Mouse (Mus musculus): ENCODE measurements around the gene Zfp108. TPM values are rescaled to one million over a fixed set of nuclear protein-coding genes. Genes with fewer than 3 reads are reported as not detected.

Zfp108 gene
- polyA plus RNA-seq (2012; ENCODE audit: insufficient read depth, insufficient read length, missing spikeins) = 1.9 TPM in 2 replicates

DNA sequence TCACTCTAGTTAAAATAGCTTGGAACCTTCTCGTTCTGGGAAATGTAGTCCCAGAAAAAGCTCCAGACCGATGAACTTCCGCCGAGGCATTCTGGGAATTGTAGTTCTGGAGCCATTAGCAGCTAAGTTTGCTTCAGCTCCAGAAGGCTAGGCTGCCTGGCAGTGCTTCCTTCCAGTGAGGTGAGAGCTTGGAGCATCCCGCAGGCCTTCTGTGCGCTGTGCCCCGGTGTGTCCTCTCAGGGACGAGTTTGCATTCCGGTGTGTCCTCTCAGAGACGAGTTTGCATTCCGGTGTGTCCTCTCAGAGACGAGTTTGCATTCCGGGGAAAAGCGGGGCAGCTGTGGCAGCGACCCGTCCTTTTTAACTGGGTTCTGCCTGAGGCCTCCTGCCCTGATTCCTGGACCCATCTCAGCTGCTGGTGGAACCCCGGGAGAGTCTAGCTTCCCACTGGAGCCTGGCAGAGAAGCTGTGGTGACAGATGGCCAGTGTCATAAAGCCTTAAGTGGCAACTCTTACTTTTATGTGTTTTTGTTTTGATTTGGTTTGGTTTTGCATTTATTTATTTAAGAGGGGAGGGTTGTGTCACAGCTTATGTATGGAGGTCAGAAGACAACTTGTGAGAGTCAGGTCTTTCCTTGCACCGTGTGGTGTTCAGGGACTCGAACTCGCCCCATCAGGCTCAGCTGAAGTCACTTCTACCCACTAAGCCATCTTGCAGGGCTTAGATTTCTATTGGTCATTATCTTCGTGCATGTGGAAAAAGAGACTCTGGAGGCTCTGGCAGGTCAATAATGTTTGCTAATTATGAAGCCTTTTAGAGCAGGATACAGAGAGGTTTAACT is at the start of gene Zfp108:
TSS of gene Zfp108 (plus strand) at position 162 of the 842 bp plus-strand sequence.
- Histone ChIP-seq H3K4me1 (ENCODE audit: control insufficient read depth, insufficient read depth, low read length) (peaks cover 9% of the 10 kb centered on the region), H3K4me3 (ENCODE audit: insufficient read depth, low read length) (peak within 1 kb of the TSS; percentile 64), H3K27ac (ENCODE audit: insufficient read depth, low read depth, low read length) (no peak within 1 kb of the TSS)
- TF ChIP-seq CTCF (IDR thresholded peaks at IDR 0.05; ENCODE audit: low read depth, low read length) (no peak), POLR2A (IDR thresholded peaks at IDR 0.05; ENCODE audit: borderline replicate concordance, low read depth, low read length) (no peak)

- peak overlapping the region; percentile 96 for H3K4me3 ChIP-seq (ENCODE audit: insufficient read depth, low read length)
- TF ChIP-seq CTCF (IDR thresholded peaks at IDR 0.05; ENCODE audit: low read depth, low read length) (no peak), POLR2A (IDR thresholded peaks at IDR 0.05; ENCODE audit: borderline replicate concordance, low read depth, low read length) (no peak)
- H3K27ac ChIP-seq (ENCODE audit: insufficient read depth, low read depth, low read length) = peak overlapping the region; percentile 53
- H3K4me1 ChIP-seq (ENCODE audit: control insufficient read depth, insufficient read depth, low read length) = peaks cover 6% of the 10 kb centered on the region
These were observed 46.9 kb upstream of the Zfp108 start for GRCm38 (mm10) chr7:24207488-24208261.

DNA sequence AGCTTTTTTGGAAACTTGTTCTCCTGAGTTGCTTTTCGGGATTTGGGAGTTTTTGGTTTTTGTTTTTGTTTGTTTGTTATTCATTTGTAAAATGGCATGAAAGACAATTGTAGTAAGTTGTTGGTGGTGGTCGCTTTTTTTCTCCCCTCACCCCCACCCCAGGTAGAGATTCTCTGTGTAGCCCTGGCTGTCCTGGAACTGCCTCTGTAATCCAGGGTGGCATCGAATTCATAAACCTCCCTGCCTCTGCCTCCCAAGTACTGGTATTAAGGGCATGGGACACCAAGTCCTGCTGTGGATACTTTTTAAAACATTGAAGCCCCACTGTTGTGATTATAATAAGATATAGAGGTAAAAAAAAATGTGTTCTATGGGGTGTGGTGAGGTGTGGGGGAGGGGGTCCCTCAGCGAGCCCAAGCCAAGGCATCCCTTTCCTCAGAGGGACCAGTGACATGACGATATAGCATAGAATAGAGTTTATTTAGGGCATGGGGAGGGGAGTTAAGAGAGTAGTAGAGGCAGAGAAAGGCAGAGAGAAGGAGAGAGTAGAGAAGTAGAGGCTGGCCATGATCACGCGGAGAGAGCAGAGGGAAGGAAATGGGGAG is 46.2 kb upstream of the Zfp108 start:
- TF ChIP-seq POLR2A (IDR thresholded peaks at IDR 0.05; ENCODE audit: borderline replicate concordance, low read depth, low read length) (no peak), CTCF (IDR thresholded peaks at IDR 0.05; ENCODE audit: low read depth, low read length) (no peak)
- peaks cover 6% of the 10 kb centered on the region for H3K4me1 ChIP-seq (ENCODE audit: control insufficient read depth, insufficient read depth, low read length)
- peak overlapping the region; percentile 96; the same call in 1 of the 2 replicates for H3K4me3 ChIP-seq (ENCODE audit: insufficient read depth, low read length)
- H3K27ac ChIP-seq (ENCODE audit: insufficient read depth, low read depth, low read length) = no peak overlapping the region

- TF ChIP-seq CTCF (IDR thresholded peaks at IDR 0.05; ENCODE audit: low read depth, low read length) = no peak
- Histone ChIP-seq H3K4me1 (ENCODE audit: control insufficient read depth, insufficient read depth, low read length) (peaks cover 6% of the 10 kb centered on the region), H3K27ac (ENCODE audit: insufficient read depth, low read depth, low read length) (no peak overlapping the region), H3K4me3 (ENCODE audit: insufficient read depth, low read length) (no peak overlapping the region)
These were observed 44.3 kb upstream of the Zfp108 start for GRCm38 (mm10) chr7:24210296-24210695.

DNA sequence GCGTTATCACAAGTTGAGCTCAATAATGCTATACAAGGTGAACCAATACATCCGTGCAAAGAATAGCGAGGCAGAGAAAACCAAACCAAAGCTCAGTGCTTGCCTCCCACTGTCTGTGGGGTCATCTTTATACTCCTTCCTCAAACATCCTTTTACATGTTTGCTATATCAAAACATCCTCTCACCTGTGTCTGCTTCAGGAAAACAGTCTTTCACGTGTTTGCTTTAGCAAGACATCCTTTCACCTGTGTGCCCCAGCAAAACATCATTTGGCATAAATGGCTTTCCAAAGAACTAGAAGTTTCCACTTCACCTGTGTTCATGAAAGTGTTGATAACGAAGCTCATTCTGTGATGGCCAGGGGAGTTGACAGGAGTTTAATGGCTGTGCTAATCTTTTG is 43.3 kb upstream of the Zfp108 start, which contains the start of gene Zfp111:
TSS of gene Zfp111 (minus strand) at position 101 of the 400 bp plus-strand sequence.
- Histone ChIP-seq H3K4me3 (ENCODE audit: insufficient read depth, low read length) (no peak within 1 kb of the TSS), H3K27ac (ENCODE audit: insufficient read depth, low read depth, low read length) (no peak within 1 kb of the TSS), H3K4me1 (ENCODE audit: control insufficient read depth, insufficient read depth, low read length) (peaks cover 6% of the 10 kb centered on the region)
- TF ChIP-seq POLR2A (IDR thresholded peaks at IDR 0.05; ENCODE audit: borderline replicate concordance, low read depth, low read length) (no peak), CTCF (IDR thresholded peaks at IDR 0.05; ENCODE audit: low read depth, low read length) (no peak)

- peaks cover 3% of the 10 kb centered on the region; the same call in 1 of the 2 replicates for H3K4me1 ChIP-seq (ENCODE audit: control insufficient read depth, insufficient read depth, low read length)
- H3K4me3 ChIP-seq (ENCODE audit: insufficient read depth, low read length) = peak within 1 kb of the TSS; percentile 83
- no peak within 1 kb of the TSS for H3K27ac ChIP-seq (ENCODE audit: insufficient read depth, low read depth, low read length)
- TF ChIP-seq CTCF (IDR thresholded peaks at IDR 0.05; ENCODE audit: low read depth, low read length) (no peak), POLR2A (IDR thresholded peaks at IDR 0.05; ENCODE audit: borderline replicate concordance, low read depth, low read length) (no peak)
These were observed 17.4 kb upstream of the Zfp108 start, which contains the start of gene Zfp109 for GRCm38 (mm10) chr7:24237040-24237791. Gene Zfp109 (minus strand): TSS chr7:24237560.

DNA sequence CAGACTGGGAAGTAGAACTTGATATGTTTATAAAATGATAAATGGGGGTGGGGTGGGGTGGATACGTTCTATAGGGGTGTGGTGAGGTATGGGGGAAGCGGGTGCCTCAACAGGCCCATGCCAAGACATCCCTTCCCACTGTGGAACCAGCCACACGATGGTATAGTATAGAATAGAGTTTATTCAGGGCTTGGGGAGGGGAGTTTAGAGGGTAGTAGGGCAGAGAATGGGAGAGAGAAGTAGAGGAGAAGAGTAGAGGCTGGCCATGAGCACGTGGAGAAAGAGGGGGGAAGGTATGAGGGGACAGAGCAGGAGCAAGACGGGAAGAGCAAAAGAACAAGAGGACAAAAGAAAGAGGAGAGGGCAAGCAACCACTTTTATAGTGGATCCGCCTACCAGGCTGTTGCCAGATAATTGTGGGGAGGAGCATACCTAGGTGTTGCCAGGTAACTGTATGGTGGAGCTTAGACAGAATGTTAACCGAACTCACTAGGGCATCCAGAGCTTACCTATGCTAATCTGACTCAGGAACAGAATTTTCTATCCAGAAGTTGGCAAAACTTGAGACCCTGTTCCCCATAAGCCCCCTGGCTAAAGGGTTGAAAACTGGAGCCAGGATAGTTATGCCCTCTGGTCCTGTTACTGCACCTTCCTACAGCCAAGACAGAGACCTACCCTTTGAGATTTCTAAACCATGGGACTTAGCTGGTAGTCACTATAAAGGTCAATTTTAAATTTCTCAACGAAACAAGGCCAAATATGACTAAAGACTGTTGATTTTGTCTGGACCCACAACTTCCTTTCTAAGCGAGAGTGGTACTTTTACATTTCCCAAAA is 597 bp upstream of the Zfp108 start:
- Histone ChIP-seq H3K4me3 (ENCODE audit: insufficient read depth, low read length) (no peak overlapping the region), H3K27ac (ENCODE audit: insufficient read depth, low read depth, low read length) (no peak overlapping the region), H3K4me1 (ENCODE audit: control insufficient read depth, insufficient read depth, low read length) (peaks cover 9% of the 10 kb centered on the region)
- TF ChIP-seq CTCF (IDR thresholded peaks at IDR 0.05; ENCODE audit: low read depth, low read length) (no peak), POLR2A (IDR thresholded peaks at IDR 0.05; ENCODE audit: borderline replicate concordance, low read depth, low read length) (no peak)

DNA sequence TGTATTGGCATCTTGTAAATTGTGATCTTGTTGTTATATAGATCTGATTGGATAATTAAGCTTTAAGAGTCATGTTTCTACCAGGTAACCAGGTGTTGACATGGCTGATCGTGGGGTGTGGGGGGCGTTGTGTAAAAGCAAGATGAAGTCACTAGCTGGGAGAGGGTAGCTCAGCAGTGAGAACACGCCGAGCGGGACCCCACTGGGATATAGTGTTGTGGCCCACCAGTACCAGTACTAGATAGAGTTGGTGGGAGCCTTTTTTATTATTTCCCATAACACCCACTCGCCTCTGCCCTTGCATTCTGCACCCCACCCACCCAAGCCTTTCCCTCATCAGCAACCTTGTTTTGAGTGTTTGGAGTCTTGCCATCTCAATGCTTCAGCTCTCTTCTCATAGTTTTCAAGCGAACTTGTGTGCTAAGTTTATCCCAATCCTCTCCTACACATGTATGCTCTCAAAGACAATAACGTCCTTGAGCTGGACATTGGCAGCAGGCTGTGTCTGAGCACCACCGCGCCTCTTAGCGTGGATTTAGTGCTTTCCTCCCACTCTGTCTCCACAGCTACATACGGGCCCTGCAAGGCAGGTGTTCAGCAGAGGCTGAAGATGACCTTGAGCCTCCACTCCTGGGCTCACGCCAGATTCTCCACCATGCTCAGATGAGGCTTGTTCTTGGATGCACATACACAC is 4.9 kb downstream of the Zfp108 start:
- H3K4me1 ChIP-seq (ENCODE audit: control insufficient read depth, insufficient read depth, low read length) = peaks cover 7% of the 10 kb centered on the region
- H3K4me3 ChIP-seq (ENCODE audit: insufficient read depth, low read length) = no peak overlapping the region
- H3K27ac ChIP-seq (ENCODE audit: insufficient read depth, low read depth, low read length) = no peak overlapping the region
- TF ChIP-seq CTCF (IDR thresholded peaks at IDR 0.05; ENCODE audit: low read depth, low read length) (no peak), POLR2A (IDR thresholded peaks at IDR 0.05; ENCODE audit: borderline replicate concordance, low read depth, low read length) (no peak)

All from bone marrow macrophage, adult 2 months (primary cell).